Comparison of ENCODE assay signal across 10 mouse cellular contexts in the genomic region with DNA sequence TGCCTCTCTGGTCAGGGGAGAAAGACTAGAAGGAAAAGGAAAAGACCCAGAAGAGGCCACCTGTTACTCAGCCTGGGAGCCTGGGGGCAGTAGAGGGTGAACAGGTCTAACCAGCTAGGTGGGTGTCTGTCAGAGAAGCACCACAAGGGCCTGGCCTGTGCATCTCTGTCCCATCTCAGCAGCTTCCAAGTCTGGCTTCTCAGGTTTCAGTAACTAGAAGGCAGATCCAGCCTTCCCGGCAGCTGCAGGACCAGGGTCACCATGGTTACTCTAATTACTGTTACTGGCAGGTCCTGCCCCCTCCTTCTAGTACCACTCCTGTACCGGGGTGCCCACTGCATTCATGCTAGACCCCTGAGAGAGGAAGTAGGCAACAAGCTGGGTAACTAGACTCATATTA. TPM values are rescaled to one million over a fixed set of nuclear protein-coding genes. Genes with fewer than 3 reads are reported as not detected.
DNase-seq lines count a peak whose midpoint lies in the region; ATAC-seq and TF ChIP-seq lines count a peak whose summit lies in the region.
"Had no signal": no experiment of that assay in that cellular context is flagged by ENCODE, and none has a peak within 500 bp of the region (broad histone marks: within the 10 kb centered on the region; RNA-seq: fewer than 3 reads in every experiment).

No protein-coding gene starts in this region.

- H3K4me2 ChIP-seq in forebrain, embryonic 11.5 days (ENCODE audit: low read depth, low read length, severe bottlenecking), result no peak overlapping the region
- no peak overlapping the region for H3K4me2 ChIP-seq in forebrain, embryonic 16.5 days (ENCODE audit: low read length)
- H3K4me2 ChIP-seq in intestine, postnatal 0 days (replicated peaks; ENCODE audit: low read depth), result no peak overlapping the region
- H3K4me2 ChIP-seq in stomach, postnatal 0 days (replicated peaks; ENCODE audit: low read depth), result no peak overlapping the region

- no peaks in the 10 kb centered on the region for H3K9me3 ChIP-seq in forebrain, embryonic 11.5 days (ENCODE audit: control insufficient read depth, low read length)
- no peaks in the 10 kb centered on the region for H3K9me3 ChIP-seq in forebrain, embryonic 16.5 days (ENCODE audit: control insufficient read depth, low read length)
- no peaks in the 10 kb centered on the region for H3K9me3 ChIP-seq in intestine, postnatal 0 days (ENCODE audit: control insufficient read depth)
- no peaks in the 10 kb centered on the region for H3K9me3 ChIP-seq in stomach, postnatal 0 days (ENCODE audit: control insufficient read depth, low read length)
- H3K9me3 ChIP-seq: megakaryocyte, embryonic 14.5 days had no signal

- no peak overlapping the region for H3K4me3 ChIP-seq in forebrain, embryonic 11.5 days (ENCODE audit: low read depth, low read length)
- H3K4me3 ChIP-seq in forebrain, embryonic 16.5 days (replicated peaks; ENCODE audit: low read length), result no peak overlapping the region
- no peak overlapping the region for H3K4me3 ChIP-seq in intestine, postnatal 0 days (ENCODE audit: low read depth, low read length)
- H3K4me3 ChIP-seq in stomach, postnatal 0 days (ENCODE audit: low read depth, low read length), result no peak overlapping the region

- H3K36me3 ChIP-seq in forebrain, embryonic 11.5 days (ENCODE audit: control insufficient read depth, insufficient read depth, low read length), result peaks cover 13% of the 10 kb centered on the region
- H3K36me3 ChIP-seq in forebrain, embryonic 16.5 days (ENCODE audit: control insufficient read depth, insufficient read depth), result peaks cover 22% of the 10 kb centered on the region
- H3K36me3 ChIP-seq in intestine, postnatal 0 days (ENCODE audit: control insufficient read depth, insufficient read depth), result peaks cover 29% of the 10 kb centered on the region
- peaks cover 6% of the 10 kb centered on the region for H3K36me3 ChIP-seq in stomach, postnatal 0 days (ENCODE audit: control insufficient read depth, insufficient read depth, low read length)

- H3K4me1 ChIP-seq in forebrain, embryonic 11.5 days (replicated peaks; ENCODE audit: control insufficient read depth, insufficient read depth, low read length), result peaks cover 3% of the 10 kb centered on the region; the same call in 1 of the 2 replicates
- H3K4me1 ChIP-seq in forebrain, embryonic 16.5 days (replicated peaks; ENCODE audit: control insufficient read depth, insufficient read depth, low read length), result peaks cover 5% of the 10 kb centered on the region; the same call in 1 of the 2 replicates
- no peaks in the 10 kb centered on the region for H3K4me1 ChIP-seq in intestine, postnatal 0 days (replicated peaks; ENCODE audit: control insufficient read depth, insufficient read depth, low read length)
- no peaks in the 10 kb centered on the region for H3K4me1 ChIP-seq in stomach, postnatal 0 days (replicated peaks; ENCODE audit: control insufficient read depth, insufficient read depth)

- DNase-seq in forebrain, embryonic 11.5 days (ENCODE audit: low spot score), result no peak
- peak; percentile 12 for DNase-seq in thymus, postnatal 14 days
- no peak for DNase-seq in thymus, postnatal 4 days
- no peak for DNase-seq in stomach, postnatal 0 days (ENCODE audit: low spot score)
- no peak for DNase-seq in T-cell, adult 2 months (ENCODE audit: low spot score)
- DNase-seq: B cell, adult 2 months had no signal

- H3K9ac ChIP-seq in forebrain, embryonic 11.5 days (ENCODE audit: low read length), result no peak overlapping the region
- H3K9ac ChIP-seq in forebrain, embryonic 16.5 days (replicated peaks; ENCODE audit: low read depth, low read length), result no peak overlapping the region
- H3K9ac ChIP-seq in intestine, postnatal 0 days (ENCODE audit: low read depth, low read length), result no peak overlapping the region
- H3K9ac ChIP-seq in stomach, postnatal 0 days (ENCODE audit: low read length), result 0 out of 2 replicates have a peak overlapping the region, but pooled peaks have one; percentile 31

- ATAC-seq in forebrain, embryonic 11.5 days (replicated peaks; ENCODE audit: low FRiP score), result peak; percentile 55
- ATAC-seq in forebrain, embryonic 16.5 days, result no peak
- no peak for ATAC-seq in intestine, postnatal 0 days
- ATAC-seq in stomach, postnatal 0 days (ENCODE audit: low FRiP score, low TSS enrichment), result no peak
- ATAC-seq in erythroblast, adult 5-6 weeks (replicated peaks; ENCODE audit: low FRiP score, poor library complexity, severe bottlenecking), result no peak

- no peaks in the 10 kb centered on the region for H3K27me3 ChIP-seq in forebrain, embryonic 11.5 days (ENCODE audit: control insufficient read depth, insufficient read depth, low read length)
- no peaks in the 10 kb centered on the region for H3K27me3 ChIP-seq in forebrain, embryonic 16.5 days (replicated peaks; ENCODE audit: control insufficient read depth, insufficient read depth, low read length)
- no peaks in the 10 kb centered on the region for H3K27me3 ChIP-seq in intestine, postnatal 0 days (replicated peaks; ENCODE audit: control insufficient read depth, insufficient read depth, low read length)
- no peaks in the 10 kb centered on the region for H3K27me3 ChIP-seq in stomach, postnatal 0 days (ENCODE audit: control insufficient read depth, insufficient read depth, low read length)
- H3K27me3 ChIP-seq: megakaryocyte, embryonic 14.5 days had no signal

- TF ChIP-seq CTCF in intestine, postnatal 0 days (IDR thresholded peaks at IDR 0.05; ENCODE audit: low read depth), result peak; percentile 26; the same call in 1 of the 2 replicates
- peak; percentile 38 for TF ChIP-seq CTCF in stomach, postnatal 0 days (IDR thresholded peaks at IDR 0.05; ENCODE audit: low read depth)

- H3K27ac ChIP-seq in forebrain, embryonic 11.5 days (ENCODE audit: low read depth, low read length), result no peak overlapping the region
- H3K27ac ChIP-seq in forebrain, embryonic 16.5 days (ENCODE audit: low read length), result no peak overlapping the region
- H3K27ac ChIP-seq in intestine, postnatal 0 days (ENCODE audit: low read depth, low read length), result no peak overlapping the region
- H3K27ac ChIP-seq in stomach, postnatal 0 days (replicated peaks), result peak overlapping the region; percentile 77; the same call in 1 of the 2 replicates

- TF ChIP-seq EP300 in stomach, postnatal 0 days (optimal IDR thresholded peaks at IDR 0.05), result no peak

- 12% methylated on average over 2 of the region's 2 CpGs for WGBS in forebrain, embryonic 11.5 days
- WGBS in forebrain, embryonic 16.5 days, result 2% methylated on average over 2 of the region's 2 CpGs
- WGBS in intestine, postnatal 0 days, result 25% methylated on average over 2 of the region's 2 CpGs
- WGBS in stomach, postnatal 0 days, result 23% methylated on average over 2 of the region's 2 CpGs

RNA-seq across cellular contexts. Expression of gene Dnmt1, which starts 15.8 kb away (rescaled TPM):
- polyA plus RNA-seq in forebrain, embryonic 11.5 days (2014; fragmentation: Nextera tagmentation; extraction: Ambion mirVana), result 93.4 and 94.8 TPM in 2 replicates
- polyA plus RNA-seq in forebrain, embryonic 16.5 days (2015; fragmentation: Nextera tagmentation; extraction: Ambion mirVana), result 85.3 and 88.9 TPM in 2 replicates
- polyA plus RNA-seq in intestine, postnatal 0 days (2015; fragmentation: Nextera tagmentation; extraction: Ambion mirVana), result 18.5 and 19.2 TPM in 2 replicates
- polyA plus RNA-seq in stomach, postnatal 0 days (2015; fragmentation: Nextera tagmentation; extraction: Ambion mirVana), result 17.9 TPM in 2 replicates
- total RNA-seq in erythroblast, adult 5-6 weeks (2015; ENCODE audit: low replicate concordance), result 28.1 and 47.9 TPM in 2 replicates
- 69.1 and 92.4 TPM in 2 replicates for total RNA-seq in erythroblast, adult 5-6 weeks (2017; ENCODE audit: low replicate concordance)

RNA-seq across cellular contexts. Expression of gene S1pr2, which starts 32.7 kb away (rescaled TPM):
- polyA plus RNA-seq in forebrain, embryonic 11.5 days (2014; fragmentation: Nextera tagmentation; extraction: Ambion mirVana), result 22.1 TPM in 2 replicates
- polyA plus RNA-seq in forebrain, embryonic 16.5 days (2015; fragmentation: Nextera tagmentation; extraction: Ambion mirVana), result 7.5 and 7.7 TPM in 2 replicates
- polyA plus RNA-seq in intestine, postnatal 0 days (2015; fragmentation: Nextera tagmentation; extraction: Ambion mirVana), result 9.5 and 11.4 TPM in 2 replicates
- polyA plus RNA-seq in stomach, postnatal 0 days (2015; fragmentation: Nextera tagmentation; extraction: Ambion mirVana), result 16.3 and 19.4 TPM in 2 replicates
- 0.84 and 1.5 TPM in 2 replicates for total RNA-seq in erythroblast, adult 5-6 weeks (2015; ENCODE audit: low replicate concordance)
- total RNA-seq in erythroblast, adult 5-6 weeks (2017; ENCODE audit: low replicate concordance), result 0.17 and 0.56 TPM in 2 replicates

RNA-seq across cellular contexts. Expression of gene Eif3g, which starts 45.5 kb away (rescaled TPM):
- polyA plus RNA-seq in forebrain, embryonic 11.5 days (2014; fragmentation: Nextera tagmentation; extraction: Ambion mirVana), result 334 and 367 TPM in 2 replicates
- polyA plus RNA-seq in forebrain, embryonic 16.5 days (2015; fragmentation: Nextera tagmentation; extraction: Ambion mirVana), result 260 and 268 TPM in 2 replicates
- 131 and 138 TPM in 2 replicates for polyA plus RNA-seq in intestine, postnatal 0 days (2015; fragmentation: Nextera tagmentation; extraction: Ambion mirVana)
- 215 and 221 TPM in 2 replicates for polyA plus RNA-seq in stomach, postnatal 0 days (2015; fragmentation: Nextera tagmentation; extraction: Ambion mirVana)
- 26.3 and 41.0 TPM in 2 replicates for total RNA-seq in erythroblast, adult 5-6 weeks (2015; ENCODE audit: low replicate concordance)
- 23.2 and 23.7 TPM in 2 replicates for total RNA-seq in erythroblast, adult 5-6 weeks (2017; ENCODE audit: low replicate concordance)

RNA-seq across cellular contexts. Expression of gene Ppan, which starts 55.9 kb away (rescaled TPM):
- polyA plus RNA-seq in forebrain, embryonic 11.5 days (2014; fragmentation: Nextera tagmentation; extraction: Ambion mirVana), result 71.2 and 75.1 TPM in 2 replicates
- polyA plus RNA-seq in forebrain, embryonic 16.5 days (2015; fragmentation: Nextera tagmentation; extraction: Ambion mirVana), result 59.6 and 60.4 TPM in 2 replicates
- 18.7 and 21.4 TPM in 2 replicates for polyA plus RNA-seq in intestine, postnatal 0 days (2015; fragmentation: Nextera tagmentation; extraction: Ambion mirVana)
- 32.4 and 37.3 TPM in 2 replicates for polyA plus RNA-seq in stomach, postnatal 0 days (2015; fragmentation: Nextera tagmentation; extraction: Ambion mirVana)
- total RNA-seq in erythroblast, adult 5-6 weeks (2015; ENCODE audit: low replicate concordance), result 2.3 and 9.8 TPM in 2 replicates
- 13.0 and 15.4 TPM in 2 replicates for total RNA-seq in erythroblast, adult 5-6 weeks (2017; ENCODE audit: low replicate concordance)

RNA-seq across cellular contexts. Expression of gene Mrpl4, which starts 58.6 kb away (rescaled TPM):
- 119 and 130 TPM in 2 replicates for polyA plus RNA-seq in forebrain, embryonic 11.5 days (2014; fragmentation: Nextera tagmentation; extraction: Ambion mirVana)
- 109 and 113 TPM in 2 replicates for polyA plus RNA-seq in forebrain, embryonic 16.5 days (2015; fragmentation: Nextera tagmentation; extraction: Ambion mirVana)
- polyA plus RNA-seq in intestine, postnatal 0 days (2015; fragmentation: Nextera tagmentation; extraction: Ambion mirVana), result 107 and 113 TPM in 2 replicates
- polyA plus RNA-seq in stomach, postnatal 0 days (2015; fragmentation: Nextera tagmentation; extraction: Ambion mirVana), result 87.3 and 90.2 TPM in 2 replicates
- 7.9 and 19.0 TPM in 2 replicates for total RNA-seq in erythroblast, adult 5-6 weeks (2015; ENCODE audit: low replicate concordance)
- 6.8 and 11.4 TPM in 2 replicates for total RNA-seq in erythroblast, adult 5-6 weeks (2017; ENCODE audit: low replicate concordance)
